Mouse (Mus musculus) testis, postnatal 10 days (tissue): ENCODE data around the gene Tdrd7.

Source experiments
- DNase-seq: peaks from one replicate; pipeline ENCODE4 v3.0.0; 2021; ENCODE audit warnings: low spot score

The Tdrd7 gene

GRCm38 (mm10) chr4:46042505-46042850 is 77.3 kb downstream of the Tdrd7 start:
- DNase-seq: no peak

GRCm38 (mm10) chr4:46043361-46043760 is 78.2 kb downstream of the Tdrd7 start:
- no peak for DNase-seq

GRCm38 (mm10) chr4:46047971-46048370 is 82.8 kb downstream of the Tdrd7 start:
- no peak for DNase-seq

- no peak for DNase-seq
These were observed 83.3 kb downstream of the Tdrd7 start for GRCm38 (mm10) chr4:46048418-46048817.

GRCm38 (mm10) chr4:46053323-46054107 is 88.4 kb downstream of the Tdrd7 start:
- no peak for DNase-seq

GRCm38 (mm10) chr4:46056163-46056562 is 91.0 kb downstream of the Tdrd7 start:
- no peak for DNase-seq

- no peak for DNase-seq
These were observed 96.3 kb downstream of the Tdrd7 start for GRCm38 (mm10) chr4:46061259-46061962.

- no peak for DNase-seq
These were observed 98.7 kb downstream of the Tdrd7 start for GRCm38 (mm10) chr4:46063841-46064240.

- DNase-seq: no peak
These were observed 99.1 kb downstream of the Tdrd7 start for GRCm38 (mm10) chr4:46064263-46064662.

GRCm38 (mm10) chr4:46064961-46065360 is 99.8 kb downstream of the Tdrd7 start:
- no peak for DNase-seq

GRCm38 (mm10) chr4:46065695-46066340 is 100.7 kb downstream of the Tdrd7 start:
- DNase-seq: no peak

GRCm38 (mm10) chr4:46068060-46068459 is 102.9 kb downstream of the Tdrd7 start:
- DNase-seq: no peak

- no peak for DNase-seq
These were observed 103.4 kb downstream of the Tdrd7 start for GRCm38 (mm10) chr4:46068573-46068972.

- no peak for DNase-seq
These were observed 104.8 kb downstream of the Tdrd7 start for GRCm38 (mm10) chr4:46069851-46070482.

- DNase-seq: no peak
These were observed 107.5 kb downstream of the Tdrd7 start for GRCm38 (mm10) chr4:46072631-46073030.

- no peak for DNase-seq
These were observed 108.6 kb downstream of the Tdrd7 start for GRCm38 (mm10) chr4:46073736-46074135.

GRCm38 (mm10) chr4:46075664-46076063 is 110.5 kb downstream of the Tdrd7 start:
- no peak for DNase-seq

GRCm38 (mm10) chr4:46076892-46077291 is 111.8 kb downstream of the Tdrd7 start:
- DNase-seq: no peak

GRCm38 (mm10) chr4:46080261-46080660 is 115.1 kb downstream of the Tdrd7 start:
- no peak for DNase-seq

GRCm38 (mm10) chr4:46082555-46082954 is 117.4 kb downstream of the Tdrd7 start:
- DNase-seq: no peak
